Mouse (Mus musculus) kidney, embryonic 14.5 days (tissue): ENCODE data around the gene Myg1. TPM values are rescaled to one million over a fixed set of nuclear protein-coding genes. Genes with fewer than 3 reads are reported as not detected.
A peak's percentile ranks its signal among the peaks of the same experiment; 100 is the strongest.
"Not testable (repeated sequence)": the region's sequence is repeated elsewhere in the genome, so short reads cannot be mapped to it uniquely, and the experiment has no call there.

Experiments
- ATAC-seq: fragments of 200-750 bp; cut with Nextera tagmentation; 2 replicates; pipeline ENCODE4 v1.8.0; 2017; ENCODE audit warnings: moderate number of reproducible peaks, mild to moderate bottlenecking, moderate TSS enrichment, moderate library complexity; ENCODE audit not compliant: low FRiP score, low TSS enrichment
- H3K27ac ChIP-seq: fragments of 300-500 bp; sonication (generic); 2 replicates; pipeline ENCODE4 v1.5.1; 2014; ENCODE audit warnings: low read depth, mild to moderate bottlenecking, low read length, moderate library complexity, mixed read lengths
- H3K27me3 ChIP-seq: fragments of 300-500 bp; sonication (generic); 2 replicates; pipeline ENCODE4 v1.6.1; 2014; ENCODE audit warnings: mild to moderate bottlenecking, low read length; ENCODE audit not compliant: control insufficient read depth, insufficient read depth
- H3K36me3 ChIP-seq: fragments of 300-500 bp; sonication (generic); 2 replicates; pipeline ENCODE4 v1.6.1; 2014; ENCODE audit warnings: low read length, mixed read lengths; ENCODE audit not compliant: control insufficient read depth, insufficient read depth
- H3K4me1 ChIP-seq: fragments of 300-500 bp; sonication (generic); 2 replicates; pipeline ENCODE4 v1.6.1; 2014; ENCODE audit warnings: low read length, mixed read lengths; ENCODE audit not compliant: control insufficient read depth, insufficient read depth
- H3K4me2 ChIP-seq: fragments of 300-500 bp; sonication (generic); replicated peaks from 2 replicates; pipeline ENCODE4 v1.6.1; 2014; ENCODE audit warnings: low read depth, mild to moderate bottlenecking, low read length
- H3K4me3 ChIP-seq: fragments of 300-500 bp; sonication (generic); 2 replicates; pipeline ENCODE4 v1.5.1; 2014; ENCODE audit warnings: mild to moderate bottlenecking, low read length
- H3K9ac ChIP-seq: fragments of 300-500 bp; sonication (generic); 2 replicates; pipeline ENCODE4 v1.6.1; 2014; ENCODE audit warnings: low read depth, mild to moderate bottlenecking, low read length, moderate library complexity
- H3K9me3 ChIP-seq: fragments of 300-500 bp; sonication (generic); 2 replicates; pipeline ENCODE4 v1.6.1; 2016; ENCODE audit warnings: low read length; ENCODE audit not compliant: control insufficient read depth
- WGBS: fragments of 180-500 bp; shearing (Covaris S2); extraction: QIAGEN DNeasy Blood & Tissue Kit; methylation state at CpG from one replicate; pipeline ENCODE4 v1.1.7; 2014; 5-methylcytosine and 5-hydroxymethylcytosine counted together
- polyA plus RNA-seq: library from polyadenylated mRNA; unstranded; fragments of >200 nt; fragmentation: Nextera tagmentation; extraction: Ambion mirVana; gene quantifications from 2 replicates; pipeline ENCODE4 v1.2.1, GENCODE M21; 2014

Gene Myg1
- polyA plus RNA-seq, 1 experiment from 2014 or later, result 129 TPM

- not testable (repeated sequence) for H3K9ac ChIP-seq, H3K27ac ChIP-seq, H3K9me3 ChIP-seq, ATAC-seq, H3K4me3 ChIP-seq, H3K27me3 ChIP-seq, H3K4me2 ChIP-seq
- Histone ChIP-seq H3K4me1 (peaks cover 15% of the 10 kb centered on the region), H3K36me3 (peaks cover 70% of the 10 kb centered on the region)
- 87% methylated on average over 5 of the region's 5 CpGs for WGBS
Observed at GRCm38 (mm10) chr15:102335925-102336324, 4.4 kb downstream of the Myg1 start.

- H3K27me3 ChIP-seq, result no peaks in the 10 kb centered on the region
- no peak for ATAC-seq
- H3K9ac ChIP-seq, result no peak overlapping the region
- H3K4me2 ChIP-seq, result no peak overlapping the region
- no peak overlapping the region for H3K27ac ChIP-seq
- peaks cover 9% of the 10 kb centered on the region for H3K4me1 ChIP-seq
- H3K36me3 ChIP-seq, result peaks cover 70% of the 10 kb centered on the region
- no peaks in the 10 kb centered on the region for H3K9me3 ChIP-seq
- no peak overlapping the region for H3K4me3 ChIP-seq
- 87% methylated on average over 4 of the region's 4 CpGs for WGBS
Observed at GRCm38 (mm10) chr15:102336946-102337345, 5.4 kb downstream of the Myg1 start.

- no peaks in the 10 kb centered on the region for H3K27me3 ChIP-seq
- H3K4me1 ChIP-seq, result no peaks in the 10 kb centered on the region
- no peak overlapping the region for H3K27ac ChIP-seq
- no peak overlapping the region for H3K4me3 ChIP-seq
- H3K36me3 ChIP-seq, result peaks cover 60% of the 10 kb centered on the region
- WGBS, result 61% methylated on average over 5 of the region's 5 CpGs
- ATAC-seq, result no peak
- no peak overlapping the region for H3K4me2 ChIP-seq
- no peaks in the 10 kb centered on the region for H3K9me3 ChIP-seq
- no peak overlapping the region for H3K9ac ChIP-seq
Observed at GRCm38 (mm10) chr15:102339612-102340011, 8.1 kb downstream of the Myg1 start.

- Histone ChIP-seq H3K9me3 (no peaks in the 10 kb centered on the region), H3K4me3 (no peak overlapping the region), H3K9ac (no peak overlapping the region), H3K4me2 (no peak overlapping the region), H3K36me3 (peaks cover 62% of the 10 kb centered on the region), H3K4me1 (no peaks in the 10 kb centered on the region), H3K27me3 (no peaks in the 10 kb centered on the region), H3K27ac (no peak overlapping the region)
- no peak for ATAC-seq
- 20% methylated on average over 1 of the region's 1 CpGs for WGBS
Observed at GRCm38 (mm10) chr15:102341580-102341979, 10.1 kb downstream of the Myg1 start.

- Histone ChIP-seq H3K4me2 (no peak overlapping the region), H3K9me3 (no peaks in the 10 kb centered on the region), H3K36me3 (peaks cover 38% of the 10 kb centered on the region), H3K27ac (no peak overlapping the region), H3K4me3 (no peak overlapping the region), H3K27me3 (no peaks in the 10 kb centered on the region), H3K9ac (no peak overlapping the region), H3K4me1 (peaks cover under 1% of the 10 kb centered on the region; the same call in 1 of the 2 replicates)
- no peak for ATAC-seq
- 96% methylated on average over 3 of the region's 3 CpGs for WGBS
Observed at GRCm38 (mm10) chr15:102344490-102344889, 13.0 kb downstream of the Myg1 start.

- Histone ChIP-seq H3K27ac (no peak overlapping the region), H3K4me3 (no peak overlapping the region), H3K9ac (no peak overlapping the region), H3K27me3 (no peaks in the 10 kb centered on the region), H3K4me1 (peaks cover 5% of the 10 kb centered on the region; the same call in 1 of the 2 replicates), H3K9me3 (no peaks in the 10 kb centered on the region), H3K36me3 (peaks cover 30% of the 10 kb centered on the region), H3K4me2 (no peak overlapping the region)
- 76% methylated on average over 4 of the region's 4 CpGs for WGBS
- no peak for ATAC-seq
Observed at GRCm38 (mm10) chr15:102346444-102346843, 14.9 kb downstream of the Myg1 start.

GRCm38 (mm10) chr15:102350138-102350941 lies 18.8 kb downstream of the Myg1 start, which contains the start of gene Aaas:
TSS of gene Aaas (minus strand) at chr15:102350771.
- H3K9me3 ChIP-seq, result no peaks in the 10 kb centered on the region
- no peaks in the 10 kb centered on the region for H3K27me3 ChIP-seq
- H3K4me1 ChIP-seq, result peaks cover 5% of the 10 kb centered on the region; the same call in 1 of the 2 replicates
- H3K9ac ChIP-seq, result peak within 1 kb of the TSS; percentile 86
- WGBS, result under 1% methylated on average over 56 of the region's 56 CpGs
- peak; percentile 86 for ATAC-seq
- H3K4me3 ChIP-seq, result peak within 1 kb of the TSS; percentile 87
- peaks cover 18% of the 10 kb centered on the region for H3K36me3 ChIP-seq
- peak within 1 kb of the TSS; percentile 73 for H3K4me2 ChIP-seq
- peak within 1 kb of the TSS; percentile 79; the same call in 1 of the 2 replicates for H3K27ac ChIP-seq

GRCm38 (mm10) chr15:102350942-102351291 lies 19.4 kb downstream of the Myg1 start:
- peaks cover 12% of the 10 kb centered on the region for H3K36me3 ChIP-seq
- peak; percentile 1; the same call in 1 of the 2 replicates for ATAC-seq
- WGBS, result 12% methylated on average over 11 of the region's 11 CpGs
- peaks cover 5% of the 10 kb centered on the region; the same call in 1 of the 2 replicates for H3K4me1 ChIP-seq
- H3K4me2 ChIP-seq, result peak overlapping the region; percentile 73
- H3K27me3 ChIP-seq, result no peaks in the 10 kb centered on the region; the same call in 1 of the 2 replicates
- H3K27ac ChIP-seq, result no peak overlapping the region
- H3K9ac ChIP-seq, result peak overlapping the region; percentile 86
- peak overlapping the region; percentile 87 for H3K4me3 ChIP-seq
- no peaks in the 10 kb centered on the region for H3K9me3 ChIP-seq

GRCm38 (mm10) chr15:102352177-102352576 lies 20.7 kb downstream of the Myg1 start:
- H3K9me3 ChIP-seq, result no peaks in the 10 kb centered on the region
- WGBS, result 54% methylated on average over 2 of the region's 2 CpGs

More at GRCm38 (mm10) chr15:102352177-102352576, 20.7 kb downstream of the Myg1 start:
- no peaks in the 10 kb centered on the region; the same call in 1 of the 2 replicates for H3K27me3 ChIP-seq
- no peak overlapping the region for H3K4me3 ChIP-seq
- ATAC-seq, result no peak
- no peaks in the 10 kb centered on the region; the same call in 1 of the 2 replicates for H3K36me3 ChIP-seq
- H3K4me1 ChIP-seq, result peaks cover 15% of the 10 kb centered on the region
- no peak overlapping the region for H3K9ac ChIP-seq
- H3K27ac ChIP-seq, result no peak overlapping the region
- H3K4me2 ChIP-seq, result no peak overlapping the region
